Mouse (Mus musculus) embryonic facial prominence, embryonic 12.5 days (tissue): ENCODE measurements around the gene Dhcr24. TPM values are rescaled to one million over a fixed set of nuclear protein-coding genes. Genes with fewer than 3 reads are reported as not detected.

Experiments
- ATAC-seq: fragments of 200-750 bp; cut with Nextera tagmentation; 2 replicates; pipeline ENCODE4 v1.8.0; 2017; ENCODE audit not compliant: insufficient number of reproducible peaks, insufficient read depth, low FRiP score, low TSS enrichment
- H3K27ac ChIP-seq: fragments of 300-500 bp; sonication (generic); 2 replicates; pipeline ENCODE4 v1.5.1; 2016; ENCODE audit warnings: mild to moderate bottlenecking
- H3K27me3 ChIP-seq: fragments of 300-500 bp; sonication (generic); 2 replicates; pipeline ENCODE4 v1.6.1; 2016; ENCODE audit warnings: mild to moderate bottlenecking, moderate library complexity
- H3K36me3 ChIP-seq: fragments of 300-500 bp; sonication (generic); 2 replicates; pipeline ENCODE4 v1.6.1; 2016; ENCODE audit warnings: mild to moderate bottlenecking
- H3K4me1 ChIP-seq: fragments of 300-500 bp; sonication (generic); 2 replicates; pipeline ENCODE4 v1.6.1; 2016
- H3K4me2 ChIP-seq: fragments of 300-500 bp; sonication (generic); replicated peaks from 2 replicates; pipeline ENCODE4 v1.6.1; 2016; ENCODE audit warnings: mild to moderate bottlenecking, moderate library complexity
- H3K4me3 ChIP-seq: fragments of 300-500 bp; sonication (generic); 2 replicates; pipeline ENCODE4 v1.5.1; 2016; ENCODE audit warnings: mild to moderate bottlenecking
- H3K9ac ChIP-seq: fragments of 300-500 bp; sonication (generic); 2 replicates; pipeline ENCODE4 v1.6.1; 2016; ENCODE audit warnings: mild to moderate bottlenecking, moderate library complexity
- H3K9me3 ChIP-seq: fragments of 300-500 bp; sonication (generic); 2 replicates; pipeline ENCODE4 v1.6.1; 2016; ENCODE audit warnings: mild to moderate bottlenecking, moderate library complexity
- WGBS: fragments of 180-500 bp; shearing (Covaris S2); methylation state at CpG from one replicate; pipeline ENCODE4 v1.1.7; 2016; 5-methylcytosine and 5-hydroxymethylcytosine counted together
- polyA plus RNA-seq: library from polyadenylated mRNA; unstranded; fragments of >200 nt; fragmentation: Nextera tagmentation; extraction: Ambion mirVana; gene quantifications from 2 replicates; pipeline ENCODE4 v1.2.1, GENCODE M21; 2016

Dhcr24 gene
- polyA plus RNA-seq, 1 experiment from 2014 or later = 6.0 TPM

DNA sequence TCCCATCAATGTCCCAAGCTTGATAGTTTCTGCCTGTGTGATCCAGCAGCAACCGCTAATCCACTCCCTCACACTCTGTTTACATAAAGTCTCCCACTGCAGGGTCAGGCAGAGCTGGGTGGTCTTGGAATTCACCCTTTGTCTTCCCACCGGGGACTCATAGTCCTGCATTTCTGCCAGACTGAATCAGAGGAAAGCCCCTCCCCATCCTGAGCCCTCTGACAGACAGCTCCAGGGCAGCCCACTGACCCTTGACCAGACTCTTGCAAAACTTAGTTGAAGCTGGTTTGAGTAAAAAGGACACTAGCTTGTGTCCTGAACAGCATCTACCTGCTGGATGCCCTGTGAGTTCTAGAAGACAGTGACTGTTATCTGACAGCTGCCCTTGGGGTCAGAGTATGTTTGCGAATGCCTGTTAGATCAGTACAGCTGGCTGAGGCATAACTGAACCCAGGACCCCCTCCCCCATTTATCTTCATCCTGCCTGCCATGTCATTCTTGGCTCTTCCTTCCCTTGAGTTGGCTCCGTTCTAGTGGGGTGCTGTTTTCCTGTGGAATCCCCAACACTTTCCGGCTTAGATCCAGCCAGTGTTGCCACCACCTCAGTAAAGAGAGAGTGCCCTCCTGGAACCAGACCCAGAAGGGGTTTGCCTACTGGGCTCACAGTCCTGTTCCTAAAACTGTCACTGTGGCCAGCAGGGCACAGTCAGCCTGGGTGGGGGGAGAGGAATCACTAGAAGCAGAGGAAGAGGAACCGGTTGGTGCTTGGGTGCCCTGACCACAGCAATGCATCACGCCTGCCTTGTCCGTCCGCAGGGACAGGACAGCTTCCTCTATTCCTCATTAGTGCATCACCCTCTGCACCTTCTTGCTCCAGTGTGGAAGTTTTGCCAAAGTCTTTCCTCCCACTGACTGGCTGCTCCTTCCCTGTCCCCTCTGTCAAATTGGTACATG, 2.3 kb downstream of the Dhcr24 start:
- Histone ChIP-seq H3K4me2 (peak overlapping the region; percentile 61), H3K36me3 (peaks cover 40% of the 10 kb centered on the region), H3K27me3 (no peaks in the 10 kb centered on the region), H3K4me3 (peak overlapping the region; percentile 94), H3K9me3 (no peaks in the 10 kb centered on the region), H3K4me1 (peaks cover 31% of the 10 kb centered on the region), H3K9ac (peak overlapping the region; percentile 85; the same call in 1 of the 2 replicates), H3K27ac (no peak overlapping the region)
- 57% methylated on average over 9 of the region's 9 CpGs for WGBS
- no peak for ATAC-seq

DNA sequence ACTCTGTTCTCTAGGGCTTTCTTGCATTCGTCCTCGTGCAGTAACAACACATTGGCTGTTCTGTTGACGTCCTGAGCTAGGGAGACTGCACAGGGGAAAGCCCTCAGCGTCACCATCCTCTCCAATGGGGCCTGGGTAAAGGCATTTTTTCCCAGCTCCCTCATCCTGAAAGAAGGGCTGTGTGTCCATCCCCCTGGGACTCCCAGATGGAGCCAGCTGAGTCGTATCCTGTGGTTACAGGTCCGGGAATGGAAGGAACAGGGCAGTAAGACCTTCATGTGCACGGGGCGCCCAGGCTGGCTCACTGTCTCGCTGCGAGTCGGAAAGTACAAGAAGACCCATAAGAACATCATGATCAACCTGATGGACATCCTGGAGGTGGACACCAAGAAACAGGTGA, 3.3 kb downstream of the Dhcr24 start:
- Histone ChIP-seq H3K27me3 (no peaks in the 10 kb centered on the region), H3K4me2 (0 out of 2 replicates have a peak overlapping the region, but pooled peaks have one; percentile 61), H3K4me3 (no peak overlapping the region), H3K9me3 (no peaks in the 10 kb centered on the region), H3K4me1 (peaks cover 31% of the 10 kb centered on the region), H3K36me3 (peaks cover 44% of the 10 kb centered on the region), H3K27ac (no peak overlapping the region), H3K9ac (no peak overlapping the region)
- WGBS = 89% methylated on average over 11 of the region's 11 CpGs
- no peak for ATAC-seq

DNA sequence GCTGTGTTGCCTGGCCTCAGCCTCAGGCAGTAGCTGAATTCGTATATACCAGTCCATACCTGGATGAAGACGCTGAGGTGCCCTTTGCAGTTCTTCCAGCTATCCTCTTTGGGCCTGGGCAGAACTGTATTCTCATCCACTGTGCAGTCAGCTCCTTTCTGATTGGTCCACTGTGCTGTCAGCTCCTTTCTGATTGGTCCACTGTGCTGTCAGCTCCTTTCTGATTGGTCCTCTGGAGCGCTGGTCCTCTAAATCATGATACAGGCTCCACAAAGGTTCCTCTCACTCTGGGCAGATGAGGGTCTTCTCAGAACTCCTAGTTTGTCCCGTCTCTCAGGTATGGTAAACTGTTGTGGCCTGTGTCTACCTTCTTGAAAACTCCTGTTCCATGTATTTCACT, 8.8 kb downstream of the Dhcr24 start:
- Histone ChIP-seq H3K4me2 (no peak overlapping the region), H3K9ac (no peak overlapping the region), H3K27ac (no peak overlapping the region), H3K36me3 (peaks cover 81% of the 10 kb centered on the region), H3K27me3 (no peaks in the 10 kb centered on the region), H3K9me3 (no peaks in the 10 kb centered on the region), H3K4me3 (no peak overlapping the region), H3K4me1 (no peaks in the 10 kb centered on the region)
- no peak for ATAC-seq
- 84% methylated on average over 4 of the region's 4 CpGs for WGBS

DNA sequence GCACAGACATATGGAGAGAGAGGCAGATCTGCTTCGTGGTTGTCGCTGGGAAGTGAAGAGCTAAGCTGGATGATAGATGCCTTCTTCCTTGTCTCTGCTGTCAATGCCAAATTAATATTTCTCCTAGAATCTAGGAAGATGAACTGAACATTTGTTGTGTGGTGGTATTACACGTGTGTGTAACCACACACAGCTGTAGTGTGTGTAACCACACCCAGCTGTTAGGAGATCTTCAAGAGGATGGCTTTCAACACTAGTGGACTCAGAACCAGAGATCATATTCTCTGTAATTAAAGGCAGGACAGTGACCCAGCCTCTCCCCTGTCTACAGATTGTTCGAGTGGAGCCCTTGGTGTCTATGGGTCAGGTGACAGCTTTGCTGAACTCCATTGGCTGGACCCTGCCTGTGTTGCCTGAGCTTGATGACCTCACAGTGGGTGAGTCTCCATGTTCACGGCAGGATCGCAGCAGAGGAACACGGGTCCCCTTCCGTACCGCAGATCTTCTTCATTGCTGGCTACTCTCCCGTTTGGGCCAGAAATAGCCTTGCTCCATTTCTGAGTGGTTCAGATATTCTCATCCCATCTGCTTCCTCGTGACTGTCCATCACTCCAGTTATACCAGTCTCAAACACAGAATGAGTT, 10.4 kb downstream of the Dhcr24 start:
- no peak overlapping the region for H3K9ac ChIP-seq
- no peak overlapping the region for H3K27ac ChIP-seq
- H3K27me3 ChIP-seq = no peaks in the 10 kb centered on the region
- peaks cover 82% of the 10 kb centered on the region for H3K36me3 ChIP-seq
- 86% methylated on average over 11 of the region's 11 CpGs for WGBS
- H3K4me1 ChIP-seq = no peaks in the 10 kb centered on the region
- no peak overlapping the region for H3K4me2 ChIP-seq
- no peak for ATAC-seq
- no peaks in the 10 kb centered on the region for H3K9me3 ChIP-seq
- H3K4me3 ChIP-seq = no peak overlapping the region

DNA sequence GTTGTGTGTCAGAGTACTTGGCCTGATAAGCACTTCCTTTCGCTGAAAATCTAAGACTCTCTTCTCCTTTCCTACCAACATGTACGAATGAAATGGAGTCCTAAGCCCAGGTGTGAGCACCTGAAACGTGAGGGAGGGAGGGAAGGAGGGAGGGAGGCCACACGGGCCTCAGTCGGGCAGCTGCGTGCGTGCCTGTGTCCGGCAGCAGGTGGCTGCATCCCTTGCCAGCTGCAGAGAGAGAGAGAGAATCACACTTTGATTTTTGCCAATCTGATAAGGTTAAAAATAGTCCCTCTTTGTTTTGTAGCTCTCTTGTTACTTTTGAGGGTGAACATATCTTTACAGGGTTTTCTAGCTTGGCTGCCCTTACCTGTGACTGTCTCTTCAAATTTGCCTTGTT, 14.2 kb downstream of the Dhcr24 start:
- no peak overlapping the region for H3K4me2 ChIP-seq
- no peak overlapping the region for H3K4me3 ChIP-seq
- no peak for ATAC-seq
- H3K4me1 ChIP-seq = no peaks in the 10 kb centered on the region
- H3K36me3 ChIP-seq = peaks cover 87% of the 10 kb centered on the region
- no peak overlapping the region for H3K27ac ChIP-seq
- no peaks in the 10 kb centered on the region for H3K27me3 ChIP-seq
- no peaks in the 10 kb centered on the region for H3K9me3 ChIP-seq
- H3K9ac ChIP-seq = no peak overlapping the region
- WGBS = 89% methylated on average over 8 of the region's 8 CpGs

DNA sequence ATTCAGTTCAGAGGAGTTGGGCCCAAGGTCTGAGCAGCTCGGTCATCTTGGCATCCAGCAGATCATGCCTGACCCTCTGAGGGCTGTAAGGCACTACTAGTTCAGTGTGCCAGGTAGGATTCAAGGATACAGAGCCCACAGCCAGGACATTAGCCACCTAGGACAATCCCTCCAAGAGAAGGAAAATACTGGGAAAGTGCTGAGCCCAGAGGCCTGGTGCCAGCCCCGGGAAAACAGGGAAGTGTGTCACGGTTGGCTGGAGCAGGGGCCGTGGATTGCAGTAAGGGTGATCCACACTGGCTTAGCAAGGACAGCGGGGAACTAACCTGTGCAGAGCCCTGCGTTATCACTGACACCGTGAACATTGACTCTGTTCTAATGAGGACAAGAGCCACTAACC, 16.7 kb downstream of the Dhcr24 start:
- H3K4me3 ChIP-seq = no peak overlapping the region
- H3K4me1 ChIP-seq = no peaks in the 10 kb centered on the region
- 83% methylated on average over 7 of the region's 7 CpGs for WGBS
- no peak overlapping the region for H3K9ac ChIP-seq
- no peak overlapping the region for H3K4me2 ChIP-seq
- H3K27ac ChIP-seq = no peak overlapping the region
- no peaks in the 10 kb centered on the region for H3K9me3 ChIP-seq
- peaks cover 89% of the 10 kb centered on the region for H3K36me3 ChIP-seq
- ATAC-seq = no peak
- H3K27me3 ChIP-seq = no peaks in the 10 kb centered on the region

DNA sequence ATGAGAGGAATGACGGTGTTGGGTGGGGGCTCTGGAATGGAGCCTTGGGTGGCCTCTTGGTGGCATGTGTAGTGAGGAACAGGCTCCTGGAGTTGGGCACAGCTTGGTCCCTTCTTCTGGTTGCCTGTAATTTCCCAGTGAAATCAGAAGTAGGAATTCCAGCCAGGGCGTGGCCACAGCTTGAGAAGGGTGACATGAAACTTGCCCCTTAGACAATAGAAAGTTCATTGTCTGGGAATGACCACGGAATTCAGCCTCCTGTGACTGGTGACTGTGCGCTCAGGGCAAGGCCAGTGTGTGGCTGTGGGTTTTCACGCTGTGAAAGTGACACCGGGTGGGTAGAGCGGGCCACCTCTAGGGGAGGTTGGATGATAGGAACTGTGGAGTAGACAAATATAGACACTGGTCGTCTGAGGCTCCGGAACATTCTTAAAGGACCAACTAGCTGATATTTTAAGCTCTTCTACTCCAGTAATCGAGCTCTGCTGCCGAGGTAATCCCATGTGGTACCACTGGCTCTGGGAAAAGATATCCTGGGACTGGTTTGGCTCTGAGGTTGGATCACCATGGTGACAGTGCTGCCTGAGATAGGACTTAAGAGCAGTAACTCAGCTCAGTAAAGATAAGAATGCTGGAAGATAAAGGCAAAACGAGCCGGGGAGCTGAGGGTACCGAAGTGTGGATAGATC, 20.5 kb downstream of the Dhcr24 start:
- no peak overlapping the region for H3K27ac ChIP-seq
- H3K4me2 ChIP-seq = no peak overlapping the region
- 88% methylated on average over 14 of the region's 14 CpGs for WGBS
- H3K27me3 ChIP-seq = no peaks in the 10 kb centered on the region
- ATAC-seq = no peak
- H3K9ac ChIP-seq = no peak overlapping the region
- H3K4me3 ChIP-seq = no peak overlapping the region
- peaks cover 86% of the 10 kb centered on the region for H3K36me3 ChIP-seq
- no peaks in the 10 kb centered on the region for H3K4me1 ChIP-seq
- H3K9me3 ChIP-seq = no peaks in the 10 kb centered on the region

DNA sequence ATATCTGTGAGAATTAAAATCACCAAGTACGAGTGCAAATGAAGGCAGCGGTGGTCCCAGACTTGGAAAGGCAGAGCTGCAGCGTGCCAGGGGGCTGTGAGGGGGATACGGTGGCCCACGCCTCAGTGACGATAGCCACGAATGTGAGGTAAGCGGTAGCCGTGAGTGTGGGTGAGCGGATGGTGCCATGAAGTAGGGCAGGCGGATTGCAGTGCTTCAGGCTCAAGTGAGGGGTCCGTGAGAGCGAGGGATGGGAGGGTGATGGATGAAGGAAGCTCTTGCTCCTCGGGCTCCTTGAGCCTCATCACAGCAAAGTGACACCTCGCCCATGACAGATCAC, 21.0 kb downstream of the Dhcr24 start:
- no peaks in the 10 kb centered on the region for H3K9me3 ChIP-seq
- no peak overlapping the region for H3K4me2 ChIP-seq
- no peak for ATAC-seq
- H3K9ac ChIP-seq = no peak overlapping the region
- peaks cover 87% of the 10 kb centered on the region for H3K36me3 ChIP-seq
- no peak overlapping the region for H3K27ac ChIP-seq
- H3K4me3 ChIP-seq = no peak overlapping the region
- 91% methylated on average over 15 of the region's 15 CpGs for WGBS
- H3K27me3 ChIP-seq = no peaks in the 10 kb centered on the region
- no peaks in the 10 kb centered on the region for H3K4me1 ChIP-seq

DNA sequence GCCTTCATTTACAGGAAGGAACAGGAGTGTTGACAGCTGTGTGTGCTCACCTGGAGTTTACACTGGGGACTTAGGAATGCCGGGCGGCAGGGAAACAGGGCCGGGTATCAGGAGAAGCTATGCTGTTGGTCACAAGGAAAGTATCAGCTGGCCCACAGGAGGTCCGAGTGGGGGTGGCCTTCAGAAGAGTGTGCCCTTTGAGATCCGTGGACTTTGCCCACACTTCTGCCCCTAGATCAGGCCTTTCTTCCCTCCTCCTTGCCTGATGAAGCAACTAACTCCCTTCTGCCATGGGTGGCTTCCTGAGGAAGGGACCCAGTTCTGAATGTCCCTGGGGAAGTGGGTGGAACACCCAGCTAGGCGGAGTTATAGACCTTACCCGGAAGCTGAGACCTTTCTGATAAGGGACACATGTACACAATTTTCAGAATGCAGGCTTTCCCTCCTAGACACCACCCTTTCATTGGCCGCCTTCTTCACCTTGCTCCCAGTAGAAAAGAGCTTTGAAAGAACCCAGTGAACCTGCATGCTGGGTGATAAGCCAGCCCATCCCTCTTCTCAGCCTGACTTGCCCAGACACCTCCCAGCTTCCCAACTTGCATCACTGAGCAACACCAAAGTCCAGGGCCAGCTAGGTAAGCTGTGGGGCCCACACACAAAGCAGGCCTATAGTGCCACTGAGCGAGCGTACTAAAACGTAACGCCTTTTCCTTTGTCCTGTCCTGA, 21.8 kb downstream of the Dhcr24 start:
- no peak for ATAC-seq
- no peak overlapping the region for H3K4me2 ChIP-seq
- H3K9me3 ChIP-seq = no peaks in the 10 kb centered on the region
- H3K4me1 ChIP-seq = no peaks in the 10 kb centered on the region
- WGBS = 87% methylated on average over 12 of the region's 12 CpGs
- H3K36me3 ChIP-seq = peaks cover 89% of the 10 kb centered on the region
- no peak overlapping the region for H3K27ac ChIP-seq
- no peaks in the 10 kb centered on the region for H3K27me3 ChIP-seq
- no peak overlapping the region for H3K4me3 ChIP-seq
- H3K9ac ChIP-seq = no peak overlapping the region

DNA sequence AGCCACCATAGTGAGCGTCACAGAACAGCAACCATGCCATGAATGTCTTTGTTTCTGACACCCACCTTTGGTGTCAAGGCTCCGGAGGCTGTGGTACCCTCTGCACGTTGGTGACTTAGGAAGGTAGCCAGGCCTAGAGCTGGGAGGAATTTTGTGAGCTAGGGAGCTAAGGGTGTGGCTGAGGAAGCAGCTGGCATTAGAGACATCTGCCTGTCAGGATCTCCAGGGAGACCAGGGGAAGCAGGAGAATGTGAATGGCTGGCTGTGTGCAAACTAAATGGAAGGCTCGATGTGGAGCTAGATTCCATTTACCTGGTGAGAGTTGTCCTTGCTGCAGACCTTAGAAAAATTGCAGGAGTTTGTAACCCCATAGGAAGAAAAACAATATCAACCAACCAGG, 23.8 kb downstream of the Dhcr24 start:
- Histone ChIP-seq H3K27me3 (no peaks in the 10 kb centered on the region), H3K27ac (no peak overlapping the region), H3K36me3 (peaks cover 87% of the 10 kb centered on the region), H3K4me1 (no peaks in the 10 kb centered on the region), H3K4me2 (no peak overlapping the region), H3K9ac (no peak overlapping the region), H3K9me3 (no peaks in the 10 kb centered on the region), H3K4me3 (no peak overlapping the region)
- no peak for ATAC-seq
- 93% methylated on average over 4 of the region's 4 CpGs for WGBS

DNA sequence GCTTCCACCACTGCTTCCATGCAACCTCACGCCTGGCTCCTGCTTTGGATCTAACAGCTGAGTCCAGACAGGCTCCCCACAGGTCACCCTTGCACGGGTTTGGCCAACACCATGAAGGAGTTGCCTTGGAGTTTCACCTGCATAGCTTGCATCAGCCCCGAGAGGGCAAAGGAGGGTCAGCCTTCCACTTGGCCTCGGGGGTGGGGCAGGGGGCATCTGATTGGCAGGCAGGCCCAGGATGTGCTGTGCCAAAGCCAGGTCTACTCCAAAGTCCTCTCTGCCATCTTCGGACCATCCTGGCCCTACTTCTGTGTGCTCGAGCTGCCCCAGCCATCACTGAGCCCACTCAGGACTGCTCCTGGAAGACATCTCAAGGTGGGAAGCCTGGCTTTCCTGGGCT, 26.2 kb downstream of the Dhcr24 start:
- no peak overlapping the region for H3K4me2 ChIP-seq
- no peak for ATAC-seq
- no peak overlapping the region for H3K9ac ChIP-seq
- no peaks in the 10 kb centered on the region for H3K27me3 ChIP-seq
- no peaks in the 10 kb centered on the region for H3K4me1 ChIP-seq
- 88% methylated on average over 6 of the region's 6 CpGs for WGBS
- H3K36me3 ChIP-seq = peaks cover 79% of the 10 kb centered on the region
- no peaks in the 10 kb centered on the region for H3K9me3 ChIP-seq
- H3K4me3 ChIP-seq = no peak overlapping the region
- no peak overlapping the region for H3K27ac ChIP-seq
